Mouse (Mus musculus) myocyte (in vitro differentiated cells): ENCODE measurements at regions not wholly inside any gene's neighbourhood (a gene's known extent, or its start where the extent isn't known, plus 50 kb on each side); places are given as distances from the start of the nearest gene placed in this dataset.

ENCODE experiments used
- MYOD1 ChIP-seq, 3 experiments: IDR thresholded peaks; one replicate each; pipeline ENCODE4 v1.6.1; 2011; ENCODE audit warnings: control low read depth in 2 of 3, low read depth in 2 of 3, mild to moderate bottlenecking in 2 of 3, moderate library complexity in 1 of 3; ENCODE audit not compliant: insufficient read length in 2 of 3, control insufficient read depth in 1 of 3
- POLR2A ChIP-seq: IDR thresholded peaks from one replicate; pipeline ENCODE4 v1.6.1; 2011; ENCODE audit warnings: low read depth, mild to moderate bottlenecking, control low read depth, moderate library complexity; ENCODE audit not compliant: insufficient read length
- POLR2AphosphoS2 ChIP-seq: IDR thresholded peaks from one replicate; pipeline ENCODE4 v1.6.1; 2011; ENCODE audit warnings: low read depth, control low read depth; ENCODE audit not compliant: insufficient read length
- REST ChIP-seq: IDR thresholded peaks from one replicate; pipeline ENCODE4 v1.6.1; 2011; ENCODE audit warnings: mild to moderate bottlenecking, control low read depth, moderate library complexity; ENCODE audit not compliant: insufficient read depth, insufficient read length
- USF1 ChIP-seq: IDR thresholded peaks from one replicate; pipeline ENCODE4 v1.6.1; 2011; ENCODE audit warnings: low read depth, mild to moderate bottlenecking, control low read depth, moderate library complexity

DNA sequence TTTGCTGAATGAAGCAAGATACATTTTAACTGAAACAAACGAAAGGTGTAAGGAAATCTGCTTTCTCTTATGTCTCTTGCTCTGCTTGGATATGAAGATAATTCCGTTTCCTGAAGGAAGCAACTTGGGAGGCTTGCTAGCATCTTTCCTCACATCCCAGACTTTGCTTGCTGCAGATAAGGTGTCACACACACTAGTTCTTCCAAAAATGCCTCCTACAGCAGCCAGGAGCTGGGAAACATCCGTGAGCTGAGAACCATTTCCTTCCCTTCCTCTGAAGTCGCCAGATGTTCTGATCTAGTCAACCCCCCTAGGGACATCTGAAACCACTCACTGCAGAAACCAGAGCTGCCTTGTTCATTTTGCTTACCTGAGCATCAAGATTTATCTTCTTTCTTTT, 157.8 kb upstream of the Ank start:
- TF ChIP-seq POLR2A: no peak
- no peak for TF ChIP-seq MYOD1 (IDR thresholded peaks at IDR 0.05; ENCODE audit: control insufficient read depth in 1 of 3, insufficient read length in 2 of 3, low read depth in 2 of 3)
- TF ChIP-seq POLR2AphosphoS2: no peak
- TF ChIP-seq REST: no peak
- TF ChIP-seq USF1: no peak
